Mouse (Mus musculus): ENCODE data around the gene Plekhg6. TPM values are rescaled to one million over a fixed set of nuclear protein-coding genes. Genes with fewer than 3 reads are reported as not detected.
A peak's percentile ranks its signal among the peaks of the same experiment; 100 is the strongest.

Plekhg6 gene
- total RNA-seq, 1 experiment, result 1.1 TPM

DNA sequence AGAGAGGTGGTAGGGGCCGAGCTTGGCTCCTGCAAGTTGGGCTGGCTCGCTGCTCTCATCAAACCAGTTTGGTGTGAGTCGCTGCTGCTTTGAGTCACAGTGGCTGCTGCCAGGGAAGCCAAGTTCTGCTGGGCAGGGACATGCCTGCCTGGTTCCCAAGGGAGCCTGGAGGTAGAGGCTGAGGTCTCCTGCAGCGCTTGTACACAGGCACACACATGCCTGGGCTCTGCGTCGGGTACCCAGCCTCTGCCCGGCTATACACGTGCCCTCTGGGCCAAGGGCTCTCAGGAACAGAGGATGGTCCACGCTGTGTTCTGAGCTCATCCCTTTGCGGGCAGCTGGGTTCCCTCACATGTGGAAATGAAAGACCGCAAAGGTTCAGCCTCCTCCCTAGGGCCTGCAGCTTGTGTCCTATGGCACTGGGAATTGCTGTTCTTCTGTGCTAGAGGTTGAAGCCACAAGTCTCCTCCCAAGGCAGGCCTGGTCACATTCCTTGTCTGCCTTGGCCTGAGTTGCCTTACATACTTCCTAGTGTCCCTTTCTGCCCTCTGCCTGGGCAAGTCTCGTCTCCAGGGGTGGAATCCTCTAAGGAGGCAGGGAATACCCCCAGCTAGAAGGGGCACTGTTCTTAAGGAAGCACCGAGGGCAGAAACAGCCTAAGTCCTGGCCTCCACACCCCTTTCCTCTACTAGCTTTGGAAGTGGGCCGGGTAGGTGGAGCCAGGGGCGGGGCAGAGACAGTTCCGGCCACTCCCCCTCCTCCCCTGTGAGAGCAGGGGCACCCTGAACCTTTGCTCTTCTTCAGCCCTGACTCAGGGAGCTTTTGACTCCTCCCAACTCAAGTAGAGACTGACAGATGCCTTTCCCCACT lies 2.8 kb downstream of the Plekhg6 start:
- peaks cover 9 to 37% of the 10 kb centered on the region in 2 experiments; a peak in 3 of 4 replicates for H3K4me1 ChIP-seq (ENCODE audit: control insufficient read depth in 2 of 2, insufficient read depth in 2 of 2, low read length in 2 of 2, poor library complexity in 1 of 2)
- no peaks in the 10 kb centered on the region for H3K9me3 ChIP-seq (ENCODE audit: control insufficient read depth, insufficient read depth, low read depth, low read length)
- no peaks in the 10 kb centered on the region for H3K36me3 ChIP-seq (ENCODE audit: control insufficient read depth, insufficient read depth, low read length, poor library complexity, severe bottlenecking)
- TF ChIP-seq ZNF384 (IDR thresholded peaks at IDR 0.05; ENCODE audit: low read depth, low read length), result no peak
- TF ChIP-seq CHD2 (IDR thresholded peaks at IDR 0.05; ENCODE audit: low read depth, low read length), result no peak
- no peak for TF ChIP-seq ZC3H11A (IDR thresholded peaks at IDR 0.05; ENCODE audit: borderline replicate concordance, low read depth, low read length)
- TF ChIP-seq HCFC1 (IDR thresholded peaks at IDR 0.05; ENCODE audit: borderline replicate concordance, insufficient read depth, low read length), result no peak
- TF ChIP-seq MAFK (IDR thresholded peaks at IDR 0.05; ENCODE audit: insufficient read depth, low read depth, low read length), result no peak
- peak; percentile 87 for DNase-seq (ENCODE audit: low read depth, low spot score)
- peak overlapping the region; percentile 8; the same call in 1 of the 2 replicates for H3K9ac ChIP-seq (ENCODE audit: insufficient read depth, low read depth, low read length, poor library complexity, severe bottlenecking)
- H3K27ac ChIP-seq (ENCODE audit: insufficient read depth, low read depth, low read length, poor library complexity, severe bottlenecking), result no peak overlapping the region
- in situ Hi-C loops (cut with MboI; ENCODE audit: low sequenced_read_pairs in 2 of 2, unreplicated experiment in 2 of 2), result no loop called here
- H3K4me3 ChIP-seq (ENCODE audit: insufficient read depth in 1 of 2, low read depth in 1 of 2, low read length in 2 of 2, poor library complexity in 1 of 2, severe bottlenecking in 1 of 2), result peak overlapping the region; percentile 11 to 39; a peak in 3 of 4 replicates

DNA sequence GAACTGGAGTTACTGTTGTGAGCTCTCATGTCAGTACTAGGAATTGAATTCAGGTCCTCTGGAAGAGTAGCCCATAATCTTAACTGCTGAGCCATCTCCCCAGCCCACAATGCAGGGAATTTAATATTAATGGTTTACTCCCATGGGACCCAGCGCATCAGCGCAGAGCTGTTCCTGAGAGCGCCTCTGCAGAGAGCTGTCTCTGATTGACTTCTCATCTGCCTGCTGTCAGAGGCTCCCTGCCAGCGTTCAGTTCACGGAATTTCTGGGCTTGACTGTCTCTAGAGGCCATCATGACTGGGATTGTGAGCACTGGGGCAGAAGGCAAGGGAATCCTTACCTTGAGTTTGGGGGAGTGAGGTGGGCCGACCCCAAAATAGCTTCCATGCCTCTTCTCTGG lies 3.6 kb downstream of the Plekhg6 start:
- DNase-seq (ENCODE audit: low read depth, low spot score), result no peak
- Histone ChIP-seq H3K4me3 (ENCODE audit: insufficient read depth in 1 of 2, low read depth in 1 of 2, low read length in 2 of 2, poor library complexity in 1 of 2, severe bottlenecking in 1 of 2) (no peak overlapping the region), H3K9me3 (ENCODE audit: control insufficient read depth, insufficient read depth, low read depth, low read length) (no peaks in the 10 kb centered on the region), H3K9ac (ENCODE audit: insufficient read depth, low read depth, low read length, poor library complexity, severe bottlenecking) (no peak overlapping the region), H3K27ac (ENCODE audit: insufficient read depth, low read depth, low read length, poor library complexity, severe bottlenecking) (no peak overlapping the region), H3K36me3 (ENCODE audit: control insufficient read depth, insufficient read depth, low read length, poor library complexity, severe bottlenecking) (no peaks in the 10 kb centered on the region), H3K4me1 (ENCODE audit: control insufficient read depth in 2 of 2, insufficient read depth in 2 of 2, low read length in 2 of 2, poor library complexity in 1 of 2) (peaks cover 9 to 39% of the 10 kb centered on the region in 2 experiments; a peak in 3 of 4 replicates)
- no peak for TF ChIP-seq HCFC1 (IDR thresholded peaks at IDR 0.05; ENCODE audit: borderline replicate concordance, insufficient read depth, low read length)
- no peak for TF ChIP-seq MAFK (IDR thresholded peaks at IDR 0.05; ENCODE audit: insufficient read depth, low read depth, low read length)
- TF ChIP-seq ZC3H11A (IDR thresholded peaks at IDR 0.05; ENCODE audit: borderline replicate concordance, low read depth, low read length), result no peak
- TF ChIP-seq ZNF384 (IDR thresholded peaks at IDR 0.05; ENCODE audit: low read depth, low read length), result no peak
- no peak for TF ChIP-seq CHD2 (IDR thresholded peaks at IDR 0.05; ENCODE audit: low read depth, low read length)
- in situ Hi-C loops (cut with MboI; ENCODE audit: low sequenced_read_pairs in 2 of 2, unreplicated experiment in 2 of 2), result no loop called here

DNA sequence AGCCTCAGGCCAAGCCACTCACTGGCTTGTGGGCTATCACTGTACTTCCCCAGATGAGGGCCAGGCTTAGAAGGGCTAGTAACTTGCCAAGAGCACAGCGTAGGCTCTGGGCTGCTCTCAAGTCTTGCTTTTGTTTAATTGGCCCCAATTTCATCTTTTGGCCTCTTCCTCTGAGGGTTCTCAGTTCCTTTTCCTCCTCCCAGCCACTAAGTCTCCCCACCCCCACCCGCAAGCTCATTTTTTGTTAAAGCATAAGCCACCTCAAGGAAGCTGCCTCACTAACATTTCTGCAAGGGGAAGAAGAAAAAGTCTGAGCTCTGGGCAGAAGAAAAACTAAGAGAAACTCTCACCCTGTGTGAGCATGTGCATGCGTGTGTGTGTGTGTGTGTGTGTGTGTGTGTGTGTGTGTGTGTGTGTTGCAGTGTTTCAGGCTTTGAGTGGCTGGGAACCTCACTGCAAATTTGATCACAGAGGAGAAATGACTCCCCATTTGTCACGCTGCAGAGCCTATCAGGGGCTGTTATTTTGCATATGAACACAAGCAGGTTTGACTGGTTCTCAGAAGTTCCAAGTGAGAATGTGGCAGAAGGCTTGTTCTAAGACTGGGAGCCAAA lies 12.7 kb downstream of the Plekhg6 start:
- in situ Hi-C loops (cut with MboI; ENCODE audit: low sequenced_read_pairs in 2 of 2, unreplicated experiment in 2 of 2), result loop anchor here in 1 of 2 experiments (10.0 kb wide), 1 partner anchor 57 kb away; no protein-coding TSS in a partner anchor
- peak overlapping the region; percentile 82 for H3K27ac ChIP-seq (ENCODE audit: insufficient read depth, low read depth, low read length, poor library complexity, severe bottlenecking)
- DNase-seq (ENCODE audit: low read depth, low spot score), result no peak
- peaks cover under 1% of the 10 kb centered on the region; the same call in 1 of the 2 replicates for H3K36me3 ChIP-seq (ENCODE audit: control insufficient read depth, insufficient read depth, low read length, poor library complexity, severe bottlenecking)
- H3K4me1 ChIP-seq (ENCODE audit: control insufficient read depth in 2 of 2, insufficient read depth in 2 of 2, low read length in 2 of 2, poor library complexity in 1 of 2), result peaks cover 16 to 45% of the 10 kb centered on the region in 2 experiments
- H3K9me3 ChIP-seq (ENCODE audit: control insufficient read depth, insufficient read depth, low read depth, low read length), result no peaks in the 10 kb centered on the region
- no peak overlapping the region for H3K4me3 ChIP-seq (ENCODE audit: insufficient read depth in 1 of 2, low read depth in 1 of 2, low read length in 2 of 2, poor library complexity in 1 of 2, severe bottlenecking in 1 of 2)
- no peak for TF ChIP-seq MAFK (IDR thresholded peaks at IDR 0.05; ENCODE audit: insufficient read depth, low read depth, low read length)
- no peak for TF ChIP-seq ZNF384 (IDR thresholded peaks at IDR 0.05; ENCODE audit: low read depth, low read length)
- TF ChIP-seq ZC3H11A (IDR thresholded peaks at IDR 0.05; ENCODE audit: borderline replicate concordance, low read depth, low read length), result no peak
- no peak for TF ChIP-seq CHD2 (IDR thresholded peaks at IDR 0.05; ENCODE audit: low read depth, low read length)
- TF ChIP-seq HCFC1 (IDR thresholded peaks at IDR 0.05; ENCODE audit: borderline replicate concordance, insufficient read depth, low read length), result no peak
- no peak overlapping the region for H3K9ac ChIP-seq (ENCODE audit: insufficient read depth, low read depth, low read length, poor library complexity, severe bottlenecking)

DNA sequence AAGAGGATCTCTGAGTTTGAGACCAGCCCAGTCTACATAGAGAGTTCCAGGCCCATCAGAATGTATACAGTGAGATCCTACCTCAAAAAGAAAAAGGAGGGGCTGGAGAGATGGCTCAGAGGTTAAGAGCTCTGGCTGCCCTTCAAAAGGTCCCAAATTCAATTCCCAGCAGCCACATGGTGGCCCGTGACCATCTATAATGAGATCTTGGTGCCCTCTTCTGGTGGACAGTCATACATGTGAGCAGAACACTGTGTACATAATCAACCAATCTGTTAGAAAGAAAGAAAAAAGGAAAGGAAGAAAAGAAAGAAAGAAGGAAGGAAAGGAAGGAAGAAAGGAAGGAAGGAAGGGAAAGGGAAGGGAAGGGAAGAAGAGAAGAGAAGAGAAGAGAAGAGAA lies 14.5 kb downstream of the Plekhg6 start:
- no peak for DNase-seq (ENCODE audit: low read depth, low spot score)
- TF ChIP-seq CHD2 (IDR thresholded peaks at IDR 0.05; ENCODE audit: low read depth, low read length) (no peak), ZNF384 (IDR thresholded peaks at IDR 0.05; ENCODE audit: low read depth, low read length) (no peak), ZC3H11A (IDR thresholded peaks at IDR 0.05; ENCODE audit: borderline replicate concordance, low read depth, low read length) (no peak), HCFC1 (IDR thresholded peaks at IDR 0.05; ENCODE audit: borderline replicate concordance, insufficient read depth, low read length) (no peak), MAFK (IDR thresholded peaks at IDR 0.05; ENCODE audit: insufficient read depth, low read depth, low read length) (no peak)
- Histone ChIP-seq H3K9me3 (ENCODE audit: control insufficient read depth, insufficient read depth, low read depth, low read length) (no peaks in the 10 kb centered on the region), H3K27ac (ENCODE audit: insufficient read depth, low read depth, low read length, poor library complexity, severe bottlenecking) (no peak overlapping the region), H3K4me1 (ENCODE audit: control insufficient read depth in 2 of 2, insufficient read depth in 2 of 2, low read length in 2 of 2, poor library complexity in 1 of 2) (peaks cover 18 to 50% of the 10 kb centered on the region in 2 experiments), H3K4me3 (ENCODE audit: insufficient read depth in 1 of 2, low read depth in 1 of 2, low read length in 2 of 2, poor library complexity in 1 of 2, severe bottlenecking in 1 of 2) (no peak overlapping the region), H3K9ac (ENCODE audit: insufficient read depth, low read depth, low read length, poor library complexity, severe bottlenecking) (no peak overlapping the region), H3K36me3 (ENCODE audit: control insufficient read depth, insufficient read depth, low read length, poor library complexity, severe bottlenecking) (peaks cover 6% of the 10 kb centered on the region; the same call in 1 of the 2 replicates)
- in situ Hi-C loops (cut with MboI; ENCODE audit: low sequenced_read_pairs in 2 of 2, unreplicated experiment in 2 of 2), result loop anchor here in 1 of 2 experiments (10.0 kb wide), 1 partner anchor 59 kb away; no protein-coding TSS in a partner anchor

All from ES-E14 (cell line).